Mouse (Mus musculus): ENCODE measurements around the gene Pcdh15. TPM values are rescaled to one million over a fixed set of nuclear protein-coding genes. Genes with fewer than 3 reads are reported as not detected.

Gene Pcdh15
- polyA plus RNA-seq, 1 experiment, result 6.0 TPM

GRCm38 (mm10) chr10:73515742-73516141, 416.6 kb downstream of the Pcdh15 start:
- Histone ChIP-seq H3K4me3 (replicated peaks; ENCODE audit: insufficient read depth, low read depth, low read length) (no peak overlapping the region), H3K27ac (ENCODE audit: insufficient read depth, low read length) (no peak overlapping the region), H3K27me3 (ENCODE audit: control insufficient read depth, insufficient read depth, low read length) (no peaks in the 10 kb centered on the region), H3K4me1 (ENCODE audit: control insufficient read depth, insufficient read depth, low read length) (no peaks in the 10 kb centered on the region)
- no peak for TF ChIP-seq POLR2A (IDR thresholded peaks at IDR 0.05; ENCODE audit: borderline replicate concordance, insufficient read depth, low read length)
- no peak for TF ChIP-seq CTCF (IDR thresholded peaks at IDR 0.05; ENCODE audit: borderline replicate concordance, insufficient read depth, low read depth, low read length)
- no peak for DNase-seq
- 65% methylated on average over 2 of the region's 2 CpGs for WGBS

GRCm38 (mm10) chr10:73519438-73519837, 420.3 kb downstream of the Pcdh15 start:
- Histone ChIP-seq H3K27me3 (ENCODE audit: control insufficient read depth, insufficient read depth, low read length) (no peaks in the 10 kb centered on the region), H3K4me1 (ENCODE audit: control insufficient read depth, insufficient read depth, low read length) (no peaks in the 10 kb centered on the region), H3K4me3 (replicated peaks; ENCODE audit: insufficient read depth, low read depth, low read length) (no peak overlapping the region), H3K27ac (ENCODE audit: insufficient read depth, low read length) (no peak overlapping the region)
- DNase-seq, result no peak
- 96% methylated on average over 3 of the region's 3 CpGs for WGBS
- TF ChIP-seq CTCF (IDR thresholded peaks at IDR 0.05; ENCODE audit: borderline replicate concordance, insufficient read depth, low read depth, low read length) (no peak), POLR2A (IDR thresholded peaks at IDR 0.05; ENCODE audit: borderline replicate concordance, insufficient read depth, low read length) (no peak)

- Histone ChIP-seq H3K27ac (ENCODE audit: insufficient read depth, low read length) (no peak overlapping the region), H3K27me3 (ENCODE audit: control insufficient read depth, insufficient read depth, low read length) (no peaks in the 10 kb centered on the region), H3K4me1 (ENCODE audit: control insufficient read depth, insufficient read depth, low read length) (no peaks in the 10 kb centered on the region), H3K4me3 (replicated peaks; ENCODE audit: insufficient read depth, low read depth, low read length) (no peak overlapping the region)
- DNase-seq, result peak in 1 of 2 experiments; percentile 15
- 95% methylated on average over 10 of the region's 10 CpGs for WGBS
- TF ChIP-seq POLR2A (IDR thresholded peaks at IDR 0.05; ENCODE audit: borderline replicate concordance, insufficient read depth, low read length) (no peak), CTCF (IDR thresholded peaks at IDR 0.05; ENCODE audit: borderline replicate concordance, insufficient read depth, low read depth, low read length) (no peak)
These were observed 453.7 kb downstream of the Pcdh15 start for GRCm38 (mm10) chr10:73552831-73553230.

- WGBS, result 70% methylated on average over 7 of the region's 7 CpGs
- Histone ChIP-seq H3K4me3 (replicated peaks; ENCODE audit: insufficient read depth, low read depth, low read length) (no peak overlapping the region), H3K27me3 (ENCODE audit: control insufficient read depth, insufficient read depth, low read length) (no peaks in the 10 kb centered on the region), H3K27ac (ENCODE audit: insufficient read depth, low read length) (no peak overlapping the region), H3K4me1 (ENCODE audit: control insufficient read depth, insufficient read depth, low read length) (no peaks in the 10 kb centered on the region)
- DNase-seq, result peak; percentile 23 to 34
- TF ChIP-seq CTCF (IDR thresholded peaks at IDR 0.05; ENCODE audit: borderline replicate concordance, insufficient read depth, low read depth, low read length) (no peak), POLR2A (IDR thresholded peaks at IDR 0.05; ENCODE audit: borderline replicate concordance, insufficient read depth, low read length) (no peak)
These were observed 465.1 kb downstream of the Pcdh15 start for GRCm38 (mm10) chr10:73564216-73564615.

GRCm38 (mm10) chr10:73574711-73575297, 475.7 kb downstream of the Pcdh15 start:
- Histone ChIP-seq H3K27me3 (ENCODE audit: control insufficient read depth, insufficient read depth, low read length) (no peaks in the 10 kb centered on the region; the same call in 1 of the 2 replicates), H3K27ac (ENCODE audit: insufficient read depth, low read length) (no peak overlapping the region), H3K4me3 (replicated peaks; ENCODE audit: insufficient read depth, low read depth, low read length) (no peak overlapping the region), H3K4me1 (ENCODE audit: control insufficient read depth, insufficient read depth, low read length) (no peaks in the 10 kb centered on the region)
- TF ChIP-seq POLR2A (IDR thresholded peaks at IDR 0.05; ENCODE audit: borderline replicate concordance, insufficient read depth, low read length) (no peak), CTCF (IDR thresholded peaks at IDR 0.05; ENCODE audit: borderline replicate concordance, insufficient read depth, low read depth, low read length) (no peak)
- DNase-seq, result no peak
- WGBS, result 66% methylated on average over 5 of the region's 5 CpGs

GRCm38 (mm10) chr10:73667501-73667900, 568.4 kb downstream of the Pcdh15 start:
- Histone ChIP-seq H3K4me3 (replicated peaks; ENCODE audit: insufficient read depth, low read depth, low read length) (no peak overlapping the region), H3K27me3 (ENCODE audit: control insufficient read depth, insufficient read depth, low read length) (no peaks in the 10 kb centered on the region), H3K4me1 (ENCODE audit: control insufficient read depth, insufficient read depth, low read length) (no peaks in the 10 kb centered on the region), H3K27ac (ENCODE audit: insufficient read depth, low read length) (no peak overlapping the region)
- WGBS, result 34% methylated on average over 1 of the region's 1 CpGs
- TF ChIP-seq POLR2A (IDR thresholded peaks at IDR 0.05; ENCODE audit: borderline replicate concordance, insufficient read depth, low read length) (no peak), CTCF (IDR thresholded peaks at IDR 0.05; ENCODE audit: borderline replicate concordance, insufficient read depth, low read depth, low read length) (no peak)
- DNase-seq, result no peak

- WGBS, result 76% methylated on average over 5 of the region's 5 CpGs
- H3K27me3 ChIP-seq (ENCODE audit: control insufficient read depth, insufficient read depth, low read length), result no peaks in the 10 kb centered on the region
- TF ChIP-seq POLR2A (IDR thresholded peaks at IDR 0.05; ENCODE audit: borderline replicate concordance, insufficient read depth, low read length) (no peak), CTCF (IDR thresholded peaks at IDR 0.05; ENCODE audit: borderline replicate concordance, insufficient read depth, low read depth, low read length) (no peak)
These were observed 601.6 kb downstream of the Pcdh15 start for GRCm38 (mm10) chr10:73700519-73701286.

More at GRCm38 (mm10) chr10:73700519-73701286, 601.6 kb downstream of the Pcdh15 start:
- Histone ChIP-seq H3K4me1 (ENCODE audit: control insufficient read depth, insufficient read depth, low read length) (no peaks in the 10 kb centered on the region), H3K27ac (ENCODE audit: insufficient read depth, low read length) (no peak overlapping the region), H3K4me3 (replicated peaks; ENCODE audit: insufficient read depth, low read depth, low read length) (no peak overlapping the region)
- no peak for DNase-seq

Measured in cerebellum, adult 2 months (tissue).